Mouse (Mus musculus) forebrain, embryonic 15.5 days (tissue): ENCODE results near the gene Wrap73. TPM values are rescaled to one million over a fixed set of nuclear protein-coding genes. Genes with fewer than 3 reads are reported as not detected.
A peak's percentile ranks its signal among the peaks of the same experiment; 100 is the strongest.

Experiments
- ATAC-seq: fragments of 200-750 bp; cut with Nextera tagmentation; replicated peaks from 2 replicates; pipeline ENCODE4 v1.8.0; 2017; ENCODE audit warnings: mild to moderate bottlenecking, moderate TSS enrichment, moderate library complexity
- H3K27ac ChIP-seq: fragments of 300-500 bp; sonication (generic); replicated peaks from 2 replicates; pipeline ENCODE4 v1.5.1; 2015; ENCODE audit warnings: mild to moderate bottlenecking, inconsistent platforms
- H3K27me3 ChIP-seq: fragments of 300-500 bp; sonication (generic); 2 replicates; pipeline ENCODE4 v1.6.1; 2015; ENCODE audit warnings: inconsistent platforms
- H3K36me3 ChIP-seq: fragments of 300-500 bp; sonication (generic); 2 replicates; pipeline ENCODE4 v1.6.1; 2015; ENCODE audit warnings: mild to moderate bottlenecking, inconsistent platforms
- H3K4me1 ChIP-seq: fragments of 300-500 bp; sonication (generic); 2 replicates; pipeline ENCODE4 v1.6.1; 2015; ENCODE audit warnings: inconsistent platforms
- H3K4me2 ChIP-seq: fragments of 300-500 bp; sonication (generic); replicated peaks from 2 replicates; pipeline ENCODE4 v1.6.1; 2015; ENCODE audit warnings: mild to moderate bottlenecking, inconsistent platforms
- H3K4me3 ChIP-seq: fragments of 300-500 bp; sonication (generic); 2 replicates; pipeline ENCODE4 v1.5.1; 2015; ENCODE audit warnings: mild to moderate bottlenecking, inconsistent platforms
- H3K9ac ChIP-seq: fragments of 300-500 bp; sonication (generic); replicated peaks from 2 replicates; pipeline ENCODE4 v1.6.1; 2015; ENCODE audit warnings: mild to moderate bottlenecking, inconsistent platforms
- H3K9me3 ChIP-seq: fragments of 300-500 bp; sonication (generic); 2 replicates; pipeline ENCODE4 v1.6.1; 2016; ENCODE audit warnings: inconsistent platforms
- WGBS: fragments of 180-500 bp; shearing (Covaris S2); methylation state at CpG from one replicate; pipeline ENCODE4 v1.1.7; 2015; ENCODE audit warnings: mixed read lengths; 5-methylcytosine and 5-hydroxymethylcytosine counted together
- polyA plus RNA-seq: library from polyadenylated mRNA; unstranded; fragments of >200 nt; fragmentation: Nextera tagmentation; extraction: Ambion mirVana; gene quantifications from 2 replicates; pipeline ENCODE4 v1.2.1, GENCODE M21; 2015

Wrap73 gene
- polyA plus RNA-seq, 1 experiment from 2014 or later, result 62.1 TPM

- no peak for ATAC-seq
- Histone ChIP-seq H3K4me3 (peak overlapping the region; percentile 45), H3K9ac (peak overlapping the region; percentile 43), H3K4me1 (peaks cover 41% of the 10 kb centered on the region), H3K4me2 (peak overlapping the region; percentile 94), H3K27me3 (peaks cover 58% of the 10 kb centered on the region), H3K27ac (no peak overlapping the region), H3K9me3 (no peaks in the 10 kb centered on the region), H3K36me3 (no peaks in the 10 kb centered on the region)
- under 1% methylated on average over 46 of the region's 46 CpGs for WGBS
Measured at GRCm38 (mm10) chr4:154140213-154141008, 1.8 kb upstream of the Wrap73 start.

- Histone ChIP-seq H3K27me3 (peaks cover 50% of the 10 kb centered on the region), H3K27ac (no peak overlapping the region), H3K9me3 (no peaks in the 10 kb centered on the region), H3K36me3 (peaks cover 2% of the 10 kb centered on the region; the same call in 1 of the 2 replicates), H3K9ac (no peak overlapping the region), H3K4me1 (peaks cover 41% of the 10 kb centered on the region), H3K4me2 (peak overlapping the region; percentile 26), H3K4me3 (peak overlapping the region; percentile 45)
- no peak for ATAC-seq
- WGBS, result 1% methylated on average over 42 of the region's 42 CpGs
Measured at GRCm38 (mm10) chr4:154141009-154141867, 934 bp upstream of the Wrap73 start.

GRCm38 (mm10) chr4:154144712-154145111 lies 2.5 kb downstream of the Wrap73 start:
- Histone ChIP-seq H3K4me3 (no peak overlapping the region), H3K9me3 (no peaks in the 10 kb centered on the region), H3K27me3 (peaks cover 18% of the 10 kb centered on the region; the same call in 1 of the 2 replicates), H3K4me1 (peaks cover 36% of the 10 kb centered on the region), H3K9ac (no peak overlapping the region), H3K4me2 (no peak overlapping the region), H3K27ac (no peak overlapping the region), H3K36me3 (peaks cover 21% of the 10 kb centered on the region; the same call in 1 of the 2 replicates)
- 79% methylated on average over 3 of the region's 3 CpGs for WGBS
- no peak for ATAC-seq

- H3K4me1 ChIP-seq, result peaks cover 20% of the 10 kb centered on the region
Measured at GRCm38 (mm10) chr4:154146342-154146741, 4.2 kb downstream of the Wrap73 start.

GRCm38 (mm10) chr4:154154104-154154503 lies 11.9 kb downstream of the Wrap73 start:
- Histone ChIP-seq H3K4me2 (no peak overlapping the region), H3K9me3 (no peaks in the 10 kb centered on the region), H3K36me3 (peaks cover 82% of the 10 kb centered on the region), H3K27me3 (no peaks in the 10 kb centered on the region), H3K4me3 (no peak overlapping the region), H3K9ac (no peak overlapping the region), H3K4me1 (peaks cover 3% of the 10 kb centered on the region), H3K27ac (no peak overlapping the region)
- no peak for ATAC-seq
- WGBS, result 76% methylated on average over 11 of the region's 11 CpGs

More at GRCm38 (mm10) chr4:154146342-154146741, 4.2 kb downstream of the Wrap73 start:
- peaks cover 35% of the 10 kb centered on the region; the same call in 1 of the 2 replicates for H3K36me3 ChIP-seq
- WGBS, result 86% methylated on average over 10 of the region's 10 CpGs
- H3K27me3 ChIP-seq, result peaks cover 2% of the 10 kb centered on the region; the same call in 1 of the 2 replicates
- H3K4me2 ChIP-seq, result no peak overlapping the region
- no peaks in the 10 kb centered on the region for H3K9me3 ChIP-seq
- H3K9ac ChIP-seq, result no peak overlapping the region
- no peak overlapping the region for H3K4me3 ChIP-seq
- no peak overlapping the region for H3K27ac ChIP-seq
- no peak for ATAC-seq

- Histone ChIP-seq H3K9ac (no peak overlapping the region), H3K9me3 (no peaks in the 10 kb centered on the region), H3K4me2 (no peak overlapping the region), H3K4me1 (peaks cover 12% of the 10 kb centered on the region), H3K27me3 (no peaks in the 10 kb centered on the region), H3K4me3 (no peak overlapping the region), H3K36me3 (peaks cover 68% of the 10 kb centered on the region), H3K27ac (no peak overlapping the region)
- no peak for ATAC-seq
- WGBS, result 81% methylated on average over 7 of the region's 7 CpGs
Measured at GRCm38 (mm10) chr4:154156050-154156449, 13.9 kb downstream of the Wrap73 start.

GRCm38 (mm10) chr4:154157970-154158662 lies 15.9 kb downstream of the Wrap73 start:
- H3K36me3 ChIP-seq, result peaks cover 49% of the 10 kb centered on the region
- ATAC-seq, result no peak
- 91% methylated on average over 14 of the region's 14 CpGs for WGBS

GRCm38 (mm10) chr4:154159002-154159401 lies 16.8 kb downstream of the Wrap73 start:
- no peaks in the 10 kb centered on the region for H3K9me3 ChIP-seq
- no peak overlapping the region for H3K9ac ChIP-seq
- H3K27me3 ChIP-seq, result no peaks in the 10 kb centered on the region
- H3K4me2 ChIP-seq, result peak overlapping the region; percentile 81; the same call in 1 of the 2 replicates
- H3K36me3 ChIP-seq, result peaks cover 45% of the 10 kb centered on the region
- peaks cover 19% of the 10 kb centered on the region for H3K4me1 ChIP-seq
- no peak overlapping the region for H3K27ac ChIP-seq
- peak overlapping the region; percentile 81; the same call in 1 of the 2 replicates for H3K4me3 ChIP-seq
- WGBS, result 17% methylated on average over 6 of the region's 6 CpGs
- peak; percentile 9; the same call in 1 of the 2 replicates for ATAC-seq

More at GRCm38 (mm10) chr4:154157970-154158662, 15.9 kb downstream of the Wrap73 start:
- Histone ChIP-seq H3K4me2 (no peak overlapping the region), H3K27ac (no peak overlapping the region), H3K4me1 (peaks cover 19% of the 10 kb centered on the region), H3K27me3 (no peaks in the 10 kb centered on the region), H3K4me3 (no peak overlapping the region), H3K9ac (no peak overlapping the region), H3K9me3 (no peaks in the 10 kb centered on the region)

GRCm38 (mm10) chr4:154159961-154160537 lies 17.9 kb downstream of the Wrap73 start:
- Histone ChIP-seq H3K4me2 (peak overlapping the region; percentile 81), H3K4me1 (peaks cover 19% of the 10 kb centered on the region), H3K9me3 (no peaks in the 10 kb centered on the region), H3K9ac (peak overlapping the region; percentile 72), H3K27ac (peak overlapping the region; percentile 58), H3K4me3 (peak overlapping the region; percentile 81), H3K27me3 (no peaks in the 10 kb centered on the region), H3K36me3 (peaks cover 36% of the 10 kb centered on the region)
- peak; percentile 69 for ATAC-seq
- 2% methylated on average over 46 of the region's 47 CpGs for WGBS

GRCm38 (mm10) chr4:154160538-154161390 lies 18.6 kb downstream of the Wrap73 start, which contains the start of gene Tprgl:
Gene Tprgl (minus strand): TSS chr4:154160666.
- peak; percentile 98 for ATAC-seq
- H3K27ac ChIP-seq, result peak within 1 kb of the TSS; percentile 58
- H3K27me3 ChIP-seq, result no peaks in the 10 kb centered on the region
- peak within 1 kb of the TSS; percentile 72 for H3K9ac ChIP-seq
- H3K9me3 ChIP-seq, result no peaks in the 10 kb centered on the region
- WGBS, result under 1% methylated on average over 58 of the region's 75 CpGs
- peak within 1 kb of the TSS; percentile 90 for H3K4me2 ChIP-seq
- peaks cover 19% of the 10 kb centered on the region for H3K4me1 ChIP-seq
- peaks cover 30% of the 10 kb centered on the region for H3K36me3 ChIP-seq
- peak within 1 kb of the TSS; percentile 81 for H3K4me3 ChIP-seq
